Mouse (Mus musculus) large intestine, adult 2 months (tissue): Measurements from ENCODE around the gene Mfap2. TPM values are rescaled to one million over a fixed set of nuclear protein-coding genes. Genes with fewer than 3 reads are reported as not detected.

Source experiments
- DNase-seq: peaks from one replicate; pipeline ENCODE4 v3.0.0-alpha.2; 2012; ENCODE audit warnings: low read depth, low spot score
- WGBS: fragments of 180-500 bp; shearing (Covaris S2); methylation state at CpG from one replicate; pipeline ENCODE4 v1.1.7; 2018; 5-methylcytosine and 5-hydroxymethylcytosine counted together
- polyA plus RNA-seq: library from polyadenylated mRNA; depleted of rRNA; stranded (reverse); fragments of >200 nt; gene quantifications from 2 replicates; pipeline ENCODE4 v1.2.3, GENCODE M21; 2012

The Mfap2 gene
- polyA plus RNA-seq, 1 experiment = 10.4 TPM

DNA sequence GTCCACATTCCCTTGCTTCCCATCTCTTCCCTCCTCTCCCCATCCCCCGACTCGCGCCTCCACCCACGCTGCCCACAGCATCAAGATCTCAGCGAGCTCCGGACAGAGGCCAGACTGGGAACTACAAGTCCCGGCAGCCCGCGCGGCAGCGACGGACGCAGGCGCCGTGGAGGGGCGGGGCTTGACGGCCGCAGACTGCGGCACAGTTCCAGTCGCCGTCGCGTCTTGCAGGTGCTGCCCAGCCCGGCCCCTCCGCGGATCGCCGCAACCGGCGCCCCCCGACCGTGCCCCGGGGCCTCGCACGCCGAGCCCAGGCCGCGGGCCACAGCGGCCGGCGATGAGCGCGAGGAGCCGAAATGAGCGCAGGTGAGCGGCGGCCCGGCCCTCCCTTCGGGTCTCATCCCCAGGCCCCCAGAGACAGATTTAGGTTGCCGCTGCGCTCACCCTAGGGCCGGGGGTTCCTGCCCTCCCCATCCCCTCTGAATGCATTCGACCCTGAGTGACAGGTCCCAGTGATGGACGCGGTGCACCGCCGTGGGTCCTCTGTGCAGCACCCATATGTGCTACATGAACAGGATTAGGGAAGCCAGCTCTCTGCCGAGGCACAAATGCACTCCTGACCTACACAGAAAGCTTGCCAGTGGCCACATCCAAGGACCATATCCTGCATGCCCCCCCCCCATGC lies 23.4 kb upstream of the Mfap2 start, which contains the start of gene Atp13a2:
Gene Atp13a2 (plus strand): TSS at position 163 of the 685 bp plus-strand sequence.
- WGBS = 1% methylated on average over 58 of the region's 58 CpGs
- peak; percentile 47 for DNase-seq

DNA sequence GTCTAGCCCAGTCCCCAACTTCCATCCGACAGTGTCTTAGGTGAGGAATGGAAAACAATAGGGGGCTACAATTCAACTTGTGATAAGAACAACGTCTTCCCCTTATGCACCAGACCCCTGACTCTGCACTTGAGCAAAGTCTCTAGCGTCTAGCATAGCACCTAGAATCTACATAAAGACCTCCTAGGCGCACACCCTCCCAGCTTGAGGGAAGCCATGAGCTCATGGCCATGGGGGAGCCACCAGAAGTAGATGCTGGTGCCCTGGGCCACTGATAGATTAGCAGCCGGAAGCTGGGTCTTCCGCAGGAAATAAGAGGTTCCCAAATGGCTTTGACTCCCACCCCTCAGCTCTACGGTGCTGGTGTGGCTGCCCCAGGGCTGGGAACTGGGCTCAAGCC lies 22.7 kb upstream of the Mfap2 start:
- DNase-seq = no peak
- 40% methylated on average over 7 of the region's 7 CpGs for WGBS

DNA sequence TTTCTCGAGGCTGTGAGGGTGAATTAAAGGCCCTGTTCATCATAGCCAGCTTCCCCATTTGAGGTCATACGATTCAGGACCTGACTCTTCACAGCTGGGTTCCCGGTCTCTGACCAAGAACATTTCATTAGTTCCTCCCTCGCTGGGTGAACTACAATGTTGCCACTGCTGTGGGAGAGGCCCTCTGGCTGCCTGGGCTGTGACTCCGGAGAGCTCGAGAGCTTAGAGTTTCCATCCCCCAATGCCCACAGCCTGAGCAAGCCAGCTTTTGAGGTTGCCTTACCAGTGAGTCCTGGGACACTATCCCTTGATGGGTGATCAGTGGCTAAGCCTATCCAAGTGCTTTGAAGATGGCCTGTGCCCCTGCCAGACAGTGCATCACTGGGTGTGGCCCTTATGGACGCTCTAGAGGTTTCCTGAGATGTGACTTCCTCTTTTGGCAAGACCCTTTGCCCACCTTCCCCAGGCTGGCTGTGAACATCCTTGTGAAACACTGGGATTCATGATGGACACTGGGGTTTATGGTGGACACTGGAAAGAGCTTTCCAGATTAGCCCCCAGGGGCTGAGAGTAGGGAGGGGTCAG lies 21.4 kb upstream of the Mfap2 start:
- WGBS = 74% methylated on average over 7 of the region's 7 CpGs
- DNase-seq = no peak

- DNase-seq = no peak
- WGBS = 81% methylated on average over 14 of the region's 14 CpGs
These were observed 20.8 kb upstream of the Mfap2 start for GRCm38 (mm10) chr4:140989447-140989846.

- no peak for DNase-seq
- WGBS = 93% methylated on average over 20 of the region's 20 CpGs
These were observed 18.0 kb upstream of the Mfap2 start for GRCm38 (mm10) chr4:140992215-140992614.

DNA sequence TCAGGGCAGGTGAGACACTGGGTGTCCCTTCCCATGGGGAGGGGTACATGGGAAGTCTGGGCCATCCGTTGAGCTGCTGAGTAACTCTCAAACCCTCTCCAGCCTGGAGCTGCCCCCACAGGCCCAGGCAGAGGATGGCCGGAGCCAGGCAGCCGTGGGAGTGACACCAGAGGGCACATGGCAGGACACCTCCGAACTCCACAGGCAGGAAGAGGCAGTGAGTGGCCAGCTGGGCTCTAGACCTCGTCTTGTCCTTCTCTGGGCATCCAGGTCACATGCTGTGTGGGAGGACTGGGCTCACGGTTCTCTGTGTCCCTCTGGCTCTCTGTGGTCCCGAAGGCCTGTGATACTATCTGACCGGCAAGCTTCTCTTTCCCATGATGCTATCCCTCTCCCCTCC lies 16.4 kb upstream of the Mfap2 start:
- WGBS = 86% methylated on average over 8 of the region's 8 CpGs

DNA sequence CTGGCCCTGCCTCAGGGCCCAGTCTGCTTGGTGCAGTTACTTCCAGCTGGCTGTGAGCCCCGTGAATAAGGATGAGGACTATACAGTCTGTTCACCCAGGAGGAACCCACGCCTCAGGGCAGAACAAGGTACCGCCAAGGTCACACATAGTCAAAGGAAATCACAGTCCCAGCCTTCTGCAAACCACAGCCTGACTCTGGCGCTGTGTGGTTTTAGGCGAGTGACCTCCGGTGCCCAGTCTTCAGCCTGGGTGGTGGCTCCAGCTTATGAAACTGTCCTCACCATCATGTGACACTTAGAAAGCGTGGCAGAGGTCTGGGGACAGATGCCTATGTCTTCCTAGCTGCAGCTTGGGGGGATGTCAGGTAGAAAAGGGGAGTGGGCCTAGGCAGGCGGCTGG lies 14.4 kb upstream of the Mfap2 start:
- WGBS = 90% methylated on average over 8 of the region's 8 CpGs
- no peak for DNase-seq

More for the DNA sequence above, 16.4 kb upstream of the Mfap2 start:
- no peak for DNase-seq

DNA sequence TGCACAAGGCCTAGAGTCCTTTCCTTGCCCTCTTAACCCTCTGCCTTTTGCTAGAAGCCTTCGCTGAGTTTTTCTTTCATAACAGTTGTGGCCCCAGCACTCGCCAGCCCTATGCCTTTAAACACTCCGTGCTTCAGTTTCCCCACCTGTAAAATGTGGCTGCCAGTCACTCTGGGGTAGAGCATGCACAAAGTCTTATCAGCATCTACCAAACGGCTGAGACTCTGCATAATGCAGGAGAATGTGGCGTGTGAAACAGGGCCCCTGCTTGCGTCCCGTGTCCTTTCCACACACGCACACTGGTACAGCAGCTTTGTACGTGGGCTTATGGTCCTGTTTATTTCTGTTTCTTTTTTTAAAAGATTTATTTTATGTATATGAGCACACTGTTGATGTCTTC lies 13.4 kb upstream of the Mfap2 start:
- no peak for DNase-seq
- 94% methylated on average over 9 of the region's 9 CpGs for WGBS

DNA sequence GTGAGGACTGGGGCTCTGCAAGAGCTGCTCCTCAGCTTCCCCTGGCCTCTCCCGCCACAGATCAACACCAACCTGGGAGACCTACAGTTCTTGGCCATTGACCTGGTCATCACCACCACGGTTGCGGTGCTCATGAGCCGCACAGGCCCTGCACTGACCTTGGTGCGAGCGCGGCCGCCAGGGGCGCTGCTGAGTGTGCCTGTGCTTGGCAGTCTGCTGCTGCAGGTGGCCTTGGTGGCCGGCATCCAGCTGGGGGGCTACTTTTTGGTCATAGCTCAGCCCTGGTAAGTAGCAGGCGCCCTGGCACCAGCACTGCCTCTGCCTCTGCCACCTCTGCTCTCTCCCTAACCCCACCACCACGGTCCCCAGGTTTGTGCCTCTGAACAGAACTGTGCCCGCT lies 4.2 kb upstream of the Mfap2 start:
- WGBS = 85% methylated on average over 13 of the region's 13 CpGs
- DNase-seq = no peak

GRCm38 (mm10) chr4:141008028-141008427 lies 2.2 kb upstream of the Mfap2 start:
- WGBS = 71% methylated on average over 8 of the region's 8 CpGs

GRCm38 (mm10) chr4:141010526-141010925 lies 308 bp downstream of the Mfap2 start:
- 2% methylated on average over 26 of the region's 26 CpGs for WGBS
- DNase-seq = no peak

More at GRCm38 (mm10) chr4:141008028-141008427, 2.2 kb upstream of the Mfap2 start:
- DNase-seq = no peak

DNA sequence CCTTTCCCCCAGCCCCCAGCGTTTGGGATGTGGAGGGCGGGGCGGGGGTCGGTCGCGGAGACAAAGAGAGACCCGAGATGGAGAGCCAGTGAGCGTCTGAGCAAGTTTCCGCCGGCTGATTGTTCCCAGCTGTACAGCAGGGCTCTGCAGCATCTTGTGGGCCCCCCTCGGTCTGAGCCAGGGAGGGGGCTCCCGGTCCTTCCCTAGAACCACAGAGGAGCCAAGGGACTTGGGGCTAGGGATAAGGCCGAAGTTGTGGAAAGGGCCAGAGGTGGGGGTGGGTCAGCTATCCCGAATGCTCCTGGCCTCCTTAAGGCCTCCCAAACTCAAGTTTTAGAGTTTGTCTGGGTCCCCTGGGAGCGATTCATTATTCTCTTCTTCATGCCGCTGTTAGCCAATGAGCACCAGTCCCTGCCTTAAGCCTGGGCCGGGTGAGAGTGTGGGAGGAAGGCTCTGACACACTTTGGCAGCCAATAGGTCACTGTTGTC lies 767 bp downstream of the Mfap2 start:
- 12% methylated on average over 17 of the region's 17 CpGs for WGBS
- DNase-seq = no peak

- 57% methylated on average over 14 of the region's 14 CpGs for WGBS
- DNase-seq = no peak
These were observed 1.5 kb downstream of the Mfap2 start for GRCm38 (mm10) chr4:141011556-141012328.

GRCm38 (mm10) chr4:141012558-141012957 lies 2.3 kb downstream of the Mfap2 start:
- 64% methylated on average over 10 of the region's 10 CpGs for WGBS
- DNase-seq = no peak

DNA sequence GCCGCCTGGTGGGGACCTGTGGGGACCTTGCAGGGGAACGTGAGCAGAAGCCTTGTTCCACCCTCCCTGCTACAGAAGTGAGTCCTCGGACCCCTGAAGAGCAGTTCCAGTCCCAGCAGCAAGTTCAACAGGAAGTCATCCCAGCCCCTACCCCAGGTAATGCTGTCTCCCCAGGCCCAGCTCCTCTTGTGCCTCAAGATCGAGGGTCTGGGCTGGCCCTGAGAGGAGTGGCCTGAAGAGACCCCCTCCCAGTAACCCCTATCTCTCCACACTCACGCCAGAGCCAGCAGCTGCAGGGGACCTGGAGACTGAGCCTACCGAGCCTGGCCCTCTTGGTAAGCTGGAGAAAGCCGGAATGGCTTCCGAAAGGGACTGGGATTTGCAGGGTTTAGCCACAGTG lies 3.9 kb downstream of the Mfap2 start:
- WGBS = 70% methylated on average over 8 of the region's 8 CpGs

DNA sequence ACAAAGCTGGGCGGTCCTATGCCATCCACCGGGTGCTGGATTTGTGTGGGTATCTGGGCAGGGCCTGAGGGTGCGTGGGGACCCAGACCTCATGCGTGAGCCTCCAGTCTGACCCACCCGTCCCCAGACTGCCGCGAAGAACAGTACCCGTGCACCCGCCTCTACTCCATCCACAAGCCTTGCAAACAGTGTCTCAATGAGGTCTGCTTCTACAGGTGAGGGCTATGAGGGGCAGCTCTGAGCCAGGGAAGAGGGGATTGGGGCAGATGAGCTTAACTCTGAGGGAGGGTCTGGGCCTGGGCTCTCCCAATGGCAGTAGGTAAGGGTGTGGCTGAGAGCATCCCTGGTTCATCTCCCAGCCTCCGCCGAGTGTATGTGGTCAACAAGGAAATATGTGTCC lies 4.6 kb downstream of the Mfap2 start:
- whole genome bisulfite sequencing = 83% methylated on average over 11 of the region's 11 CpGs
- no peak for DNase-seq

More for the DNA sequence above, 3.9 kb downstream of the Mfap2 start:
- DNase-seq = no peak

DNA sequence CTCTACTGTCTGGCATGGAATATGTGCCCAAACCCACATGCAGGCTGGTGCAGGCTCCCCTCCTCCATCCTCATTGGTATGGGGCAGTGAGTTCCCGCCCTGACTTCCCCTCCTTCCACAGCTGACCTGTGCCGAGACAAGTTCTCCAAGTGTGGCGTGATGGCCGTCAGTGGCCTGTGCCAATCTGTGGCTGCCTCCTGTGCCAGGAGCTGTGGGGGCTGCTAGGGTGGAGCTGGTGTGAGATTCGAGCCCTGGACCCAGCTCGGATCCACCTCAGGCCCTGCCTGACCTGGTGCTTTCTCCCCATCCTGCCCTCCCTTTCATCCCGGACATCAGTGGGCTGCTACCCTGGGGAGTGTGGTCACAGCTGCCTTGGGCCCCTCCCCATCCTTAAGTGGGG lies 5.1 kb downstream of the Mfap2 start:
- no peak for DNase-seq
- 63% methylated on average over 7 of the region's 7 CpGs for WGBS

- DNase-seq = no peak
- WGBS = 53% methylated on average over 9 of the region's 9 CpGs
These were observed 6.1 kb downstream of the Mfap2 start for GRCm38 (mm10) chr4:141016311-141016710.

DNA sequence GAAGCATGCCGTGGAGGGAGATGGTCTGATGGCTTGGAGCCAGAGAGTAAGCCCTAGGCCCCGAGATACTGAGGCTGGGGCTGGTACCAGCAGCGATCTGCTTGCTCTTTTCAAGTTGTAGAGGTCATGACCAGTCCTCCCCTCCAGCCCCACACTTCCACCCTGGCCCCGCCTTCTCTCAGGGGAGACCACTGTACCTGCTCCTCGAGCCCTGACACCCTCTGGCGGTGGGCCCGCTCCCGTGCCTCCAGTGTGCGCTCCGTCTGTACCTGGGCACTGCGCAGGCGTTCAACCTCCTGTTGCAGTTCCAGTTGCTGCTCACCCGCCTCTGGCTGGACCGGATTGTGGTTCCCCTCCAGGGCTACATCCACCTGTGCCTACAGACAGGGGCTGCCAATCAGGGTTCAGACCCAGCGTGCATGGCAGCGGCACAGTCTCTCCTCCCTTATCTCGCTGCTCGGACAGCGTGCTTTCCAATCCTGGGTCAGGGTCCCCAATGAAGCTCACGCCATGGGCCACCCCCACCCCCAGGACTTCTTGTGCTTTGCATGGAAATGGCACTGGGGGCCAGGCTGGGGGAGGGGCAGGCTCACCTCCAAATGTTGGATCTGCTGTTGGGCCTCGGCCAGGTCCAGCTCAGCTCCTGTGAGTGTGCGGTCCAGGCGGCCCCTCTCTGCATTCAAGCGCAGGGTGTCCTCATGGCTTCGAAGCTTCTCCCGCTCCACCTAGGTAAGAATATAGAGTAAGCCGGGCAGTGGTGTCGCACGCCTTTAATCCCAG lies 7.6 kb downstream of the Mfap2 start:
- 89% methylated on average over 29 of the region's 29 CpGs for WGBS
- no peak for DNase-seq

DNA sequence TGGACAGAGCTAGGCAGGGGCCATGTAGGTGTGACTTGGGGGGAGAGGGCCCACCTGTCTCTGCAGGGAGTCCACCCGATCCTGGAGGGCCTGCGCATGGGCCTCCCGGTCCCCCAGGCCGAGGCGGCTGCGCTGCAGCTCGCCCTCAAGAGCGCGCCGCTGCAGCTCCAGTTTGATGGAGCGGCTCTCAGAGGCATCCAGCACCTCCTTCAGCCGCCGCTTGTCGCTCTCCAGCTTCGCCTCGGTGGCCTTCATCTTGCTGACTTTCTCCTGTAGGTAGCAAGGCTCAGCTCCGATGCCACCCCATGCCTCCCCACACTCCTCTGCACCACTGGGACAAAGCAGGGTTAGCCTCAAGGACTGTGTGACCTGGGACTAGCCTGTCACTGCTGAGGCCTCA lies 10.0 kb downstream of the Mfap2 start:
- no peak for DNase-seq
- WGBS = 94% methylated on average over 17 of the region's 17 CpGs
